ENCODE assay signal across 24 mouse cellular contexts in genomic region chr3:98069856-98070255, GRCm38 (mm10). TPM values are rescaled to one million over a fixed set of nuclear protein-coding genes. Genes with fewer than 3 reads are reported as not detected.
DNase-seq lines count a peak whose midpoint lies in the region; ATAC-seq and TF ChIP-seq lines count a peak whose summit lies in the region.
"Had no signal": no experiment of that assay in that cellular context is flagged by ENCODE, and none has a peak within 500 bp of the region (broad histone marks: within the 10 kb centered on the region; RNA-seq: fewer than 3 reads in every experiment).

No protein-coding gene starts in this region.

- H3K4me1 ChIP-seq in forebrain, embryonic 10.5 days: peaks cover 13% of the 10 kb centered on the region
- H3K4me1 ChIP-seq in forebrain, embryonic 13.5 days: peaks cover 35% of the 10 kb centered on the region
- peaks cover 8% of the 10 kb centered on the region; the same call in 1 of the 2 replicates for H3K4me1 ChIP-seq in liver, adult 2 months (ENCODE audit: control insufficient read depth, insufficient read depth, low read length)
- peaks cover 35% of the 10 kb centered on the region for H3K4me1 ChIP-seq in bone marrow macrophage, adult 2 months (ENCODE audit: control insufficient read depth, insufficient read depth, low read length)

- H3K4me2 ChIP-seq in forebrain, embryonic 13.5 days: no peak overlapping the region
- H3K4me2 ChIP-seq: forebrain, embryonic 15.5 days; heart, embryonic 12.5 days; heart, embryonic 15.5 days; hindbrain, embryonic 13.5 days had no signal

- no peak overlapping the region for H3K9ac ChIP-seq in forebrain, embryonic 13.5 days
- no peak overlapping the region for H3K9ac ChIP-seq in liver, adult 2 months (ENCODE audit: low read depth, low read length)
- H3K9ac ChIP-seq: forebrain, embryonic 15.5 days; heart, embryonic 12.5 days; heart, embryonic 15.5 days; hindbrain, embryonic 13.5 days had no signal

- H3K9me3 ChIP-seq in forebrain, embryonic 10.5 days: no peaks in the 10 kb centered on the region
- H3K9me3 ChIP-seq in forebrain, embryonic 13.5 days (replicated peaks): no peaks in the 10 kb centered on the region
- H3K9me3 ChIP-seq: forebrain, embryonic 15.5 days; heart, embryonic 12.5 days; heart, embryonic 15.5 days; hindbrain, embryonic 10.5 days; hindbrain, embryonic 13.5 days had no signal

- H3K27me3 ChIP-seq in forebrain, embryonic 10.5 days (ENCODE audit: poor library complexity, severe bottlenecking): no peaks in the 10 kb centered on the region
- no peaks in the 10 kb centered on the region for H3K27me3 ChIP-seq in forebrain, embryonic 13.5 days
- H3K27me3 ChIP-seq in liver, adult 2 months (ENCODE audit: control insufficient read depth, insufficient read depth, low read length): no peaks in the 10 kb centered on the region
- H3K27me3 ChIP-seq: CH12.LX; forebrain, embryonic 15.5 days; heart, embryonic 12.5 days; heart, embryonic 15.5 days; hindbrain, embryonic 13.5 days; Patski had no signal

- WGBS in forebrain, embryonic 10.5 days: 92% methylated on average over 3 of the region's 3 CpGs
- 82% methylated on average over 3 of the region's 3 CpGs for WGBS in forebrain, embryonic 13.5 days
- WGBS in liver, adult 2 months: 36% methylated on average over 3 of the region's 3 CpGs

- 0 out of 2 replicates have a peak overlapping the region, but pooled peaks have one; percentile 5 for H3K27ac ChIP-seq in forebrain, embryonic 10.5 days
- H3K27ac ChIP-seq in forebrain, embryonic 13.5 days: no peak overlapping the region
- peak overlapping the region; percentile 63; the same call in 1 of the 2 replicates for H3K27ac ChIP-seq in liver, adult 2 months (replicated peaks; ENCODE audit: insufficient read depth, low read depth, low read length)
- H3K27ac ChIP-seq in bone marrow macrophage, adult 2 months (ENCODE audit: insufficient read depth, low read depth, low read length): peak overlapping the region; percentile 46
- H3K27ac ChIP-seq: forebrain, embryonic 15.5 days; heart, embryonic 15.5 days; hindbrain, embryonic 10.5 days; hindbrain, embryonic 13.5 days had no signal

- H3K4me3 ChIP-seq in forebrain, embryonic 10.5 days: no peak overlapping the region
- H3K4me3 ChIP-seq in forebrain, embryonic 13.5 days: no peak overlapping the region
- no peak overlapping the region for H3K4me3 ChIP-seq in liver, adult 2 months (ENCODE audit: insufficient read depth, low read depth, low read length)
- H3K4me3 ChIP-seq in bone marrow macrophage, adult 2 months (ENCODE audit: insufficient read depth, low read length): no peak overlapping the region
- H3K4me3 ChIP-seq: forebrain, embryonic 15.5 days; heart, embryonic 12.5 days; heart, embryonic 15.5 days; hindbrain, embryonic 10.5 days; hindbrain, embryonic 13.5 days had no signal

- peaks cover 10% of the 10 kb centered on the region; the same call in 1 of the 2 replicates for H3K79me2 ChIP-seq in liver, adult 2 months (ENCODE audit: control insufficient read depth, insufficient read depth, low read length)

- no peak for DNase-seq in forebrain, embryonic 10.5 days (ENCODE audit: extremely low spot score, low spot score)
- DNase-seq in liver, adult 2 months (ENCODE audit: extremely low read depth, low read depth, low spot score): peak; percentile 64
- no peak for DNase-seq in liver
- no peak for DNase-seq in ovary, postnatal 14 days (ENCODE audit: low spot score)
- DNase-seq: adrenal gland, postnatal 14 days; B cell, adult 2 months; cerebellum, adult 18-20 months; cerebellum, adult 9-10 months; cerebellum, postnatal 14 days; gastrocnemius, postnatal 25 days; heart, adult 18-20 months; heart, postnatal 10 days; heart, postnatal 36 days had no signal

- peaks cover 54% of the 10 kb centered on the region for H3K36me3 ChIP-seq in forebrain, embryonic 10.5 days (replicated peaks)
- H3K36me3 ChIP-seq in forebrain, embryonic 13.5 days (ENCODE audit: poor library complexity, severe bottlenecking): peaks cover 31% of the 10 kb centered on the region
- peaks cover 8% of the 10 kb centered on the region; the same call in 1 of the 2 replicates for H3K36me3 ChIP-seq in liver, adult 2 months (ENCODE audit: control insufficient read depth, insufficient read depth, low read length)
- H3K36me3 ChIP-seq: forebrain, embryonic 15.5 days; G1E had no signal

- no peak for TF ChIP-seq CTCF in liver, adult 2 months (IDR thresholded peaks at IDR 0.05; ENCODE audit: low read depth, low read length)
- no peak for TF ChIP-seq CTCF in bone marrow macrophage, adult 2 months (IDR thresholded peaks at IDR 0.05; ENCODE audit: low read depth, low read length)

- ATAC-seq in forebrain, embryonic 13.5 days: no peak
- ATAC-seq: forebrain, embryonic 15.5 days; hindbrain, embryonic 16.5 days; Patski had no signal

- no peak for TF ChIP-seq POLR2A in liver, adult 2 months (IDR thresholded peaks at IDR 0.05; ENCODE audit: extremely low read depth, insufficient read depth, low read length)
- TF ChIP-seq POLR2A in bone marrow macrophage, adult 2 months (IDR thresholded peaks at IDR 0.05; ENCODE audit: borderline replicate concordance, low read depth, low read length): no peak

RNA-seq across cellular contexts. Expression of gene Notch2, which starts 56.5 kb away (rescaled TPM):
- polyA plus RNA-seq in forebrain, embryonic 10.5 days (2016; fragmentation: Nextera tagmentation; extraction: Ambion mirVana): 19.1 and 21.2 TPM in 2 replicates
- polyA plus RNA-seq in forebrain, embryonic 13.5 days (2015; fragmentation: Nextera tagmentation; extraction: Ambion mirVana): 18.6 and 19.9 TPM in 2 replicates
- 16.0 and 27.0 TPM in 2 replicates for total RNA-seq in liver, adult 2 months (2014; rRNA removed)
- polyA plus RNA-seq in liver, adult 2 months (2012; rRNA removed): 12.1 and 12.5 TPM in 2 replicates
- 69.2 and 82.2 TPM in 2 replicates for polyA plus RNA-seq in bone marrow macrophage, adult 2 months (2012; ENCODE audit: insufficient read depth, insufficient read length, missing spikeins)
- polyA plus RNA-seq: G1E had no signal
